Mouse (Mus musculus): ENCODE results near the gene Foxp1.

- no peak for TF ChIP-seq CTCF (IDR thresholded peaks at IDR 0.05; ENCODE audit: extremely low read depth, insufficient read depth, insufficient read length, insufficient replicate concordance)
- no peak for TF ChIP-seq POLR2A (IDR thresholded peaks at IDR 0.05; ENCODE audit: low read depth, low read length)
Measured at GRCm38 (mm10) chr6:99340902-99341301, 181.6 kb downstream of the Foxp1 start.
